Mouse (Mus musculus) erythroblast, embryonic 14.5 days (primary cell): ENCODE measurements around the gene Washc2.

ENCODE experiments used
- GATA1 ChIP-seq: IDR thresholded peaks from 2 replicates; pipeline ENCODE4 v1.6.1; 2012; ENCODE audit warnings: low read length, inconsistent platforms, mixed read lengths
- TAL1 ChIP-seq: IDR thresholded peaks from 3 replicates; pipeline ENCODE4 v1.6.1; 2012; ENCODE audit warnings: low read length, inconsistent platforms, mixed read lengths

- TF ChIP-seq GATA1 (no peak), TAL1 (no peak)
Measured at GRCm38 (mm10) chr6:116278679-116279317, 71.0 kb downstream of the Washc2 start.
